Mouse (Mus musculus) megakaryocyte, embryonic 14.5 days (primary cell): ENCODE data around the gene Ppt2.

Experiments used
- FLI1 ChIP-seq: IDR thresholded peaks from 2 replicates; pipeline ENCODE4 v1.6.1; 2012; ENCODE audit warnings: low read length, inconsistent platforms, mixed read lengths
- GATA1 ChIP-seq: IDR thresholded peaks from 3 replicates; pipeline ENCODE4 v1.6.1; 2012; ENCODE audit warnings: mixed read lengths, low read length, inconsistent platforms, borderline replicate concordance

DNA sequence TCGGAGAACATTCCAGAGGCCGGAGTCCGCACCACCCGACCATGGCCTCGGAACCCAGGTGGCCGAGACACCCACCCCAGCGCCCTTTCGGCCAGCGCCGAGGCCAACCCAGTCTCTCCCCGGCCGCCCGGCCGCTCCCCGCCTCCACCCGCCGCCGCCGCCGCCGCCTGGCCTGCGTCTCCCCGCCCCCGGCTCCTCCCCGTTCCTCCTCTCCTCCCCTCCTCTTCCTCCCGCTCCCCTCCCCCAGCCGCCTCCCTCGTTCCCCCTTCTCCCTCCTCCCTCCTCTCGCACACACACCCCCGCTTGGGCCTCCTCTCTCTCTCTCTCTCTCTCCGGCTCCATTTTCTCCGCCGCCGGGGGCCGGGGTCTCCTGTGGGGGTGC is 36.3 kb downstream of the Ppt2 start:
- no peak for TF ChIP-seq FLI1
- no peak for TF ChIP-seq GATA1
